In the genomic region with DNA sequence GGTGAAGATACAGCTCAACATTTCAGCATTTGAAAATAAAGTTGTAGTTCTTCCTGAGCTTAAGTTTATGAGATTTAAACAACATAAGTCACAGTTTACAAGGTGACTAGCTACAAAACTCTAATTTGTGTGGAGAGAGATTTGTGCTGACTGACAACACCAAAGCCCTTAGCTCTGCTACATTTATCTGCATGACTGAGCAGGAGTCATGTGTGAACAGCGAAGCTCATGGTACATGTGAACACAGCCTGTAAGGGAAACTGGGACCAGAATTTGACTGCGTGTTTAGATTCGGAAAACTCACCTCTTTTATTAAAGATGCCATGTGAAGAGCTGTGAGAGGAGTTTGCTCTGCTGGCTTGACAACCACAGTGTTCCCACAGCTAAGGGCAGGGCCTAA, we compare ENCODE assay signal across 31 mouse cellular contexts. TPM values are rescaled to one million over a fixed set of nuclear protein-coding genes. Genes with fewer than 3 reads are reported as not detected.
DNase-seq lines count a peak whose midpoint lies in the region; ATAC-seq lines count a peak whose summit lies in the region.
"Had no signal": no experiment of that assay in that cellular context is flagged by ENCODE, and none has a peak within 500 bp of the region (broad histone marks: within the 10 kb centered on the region; RNA-seq: fewer than 3 reads in every experiment).

No protein-coding gene starts in this region.

- no peak overlapping the region for H3K27ac ChIP-seq in kidney, embryonic 15.5 days
- H3K27ac ChIP-seq in forebrain, embryonic 11.5 days (ENCODE audit: low read depth, low read length) = no peak overlapping the region
- H3K27ac ChIP-seq: embryonic facial prominence, embryonic 12.5 days; forebrain, embryonic 12.5 days; heart, adult 2 months; hindbrain, embryonic 15.5 days; liver, embryonic 14.5 days; midbrain, embryonic 10.5 days; midbrain, embryonic 15.5 days; neural tube, embryonic 15.5 days; stomach, postnatal 0 days had no signal

- peak; percentile 92 for ATAC-seq in kidney, embryonic 15.5 days (replicated peaks; ENCODE audit: low FRiP score)
- no peak for ATAC-seq in forebrain, embryonic 11.5 days (replicated peaks; ENCODE audit: low FRiP score)
- ATAC-seq: forebrain, postnatal 0 days; inflammation-experienced regulatory T-cells, adult 6 months; midbrain, embryonic 15.5 days had no signal

- 55% methylated on average over 3 of the region's 3 CpGs for WGBS in kidney, embryonic 15.5 days
- 80% methylated on average over 3 of the region's 3 CpGs for WGBS in forebrain, embryonic 11.5 days

- no peak overlapping the region for H3K4me3 ChIP-seq in kidney, embryonic 15.5 days (replicated peaks)
- no peak overlapping the region for H3K4me3 ChIP-seq in forebrain, embryonic 11.5 days (ENCODE audit: low read depth, low read length)
- H3K4me3 ChIP-seq: embryonic facial prominence, embryonic 12.5 days; forebrain, embryonic 12.5 days; heart, adult 2 months; heart, embryonic 12.5 days; hindbrain, embryonic 15.5 days; midbrain, embryonic 10.5 days; midbrain, embryonic 15.5 days; neural tube, embryonic 15.5 days had no signal

- no peak overlapping the region for H3K4me2 ChIP-seq in kidney, embryonic 15.5 days
- H3K4me2 ChIP-seq in forebrain, embryonic 11.5 days (ENCODE audit: low read depth, low read length, severe bottlenecking) = no peak overlapping the region
- H3K4me2 ChIP-seq: embryonic facial prominence, embryonic 12.5 days; forebrain, embryonic 12.5 days; heart, embryonic 12.5 days; hindbrain, embryonic 15.5 days; lung, embryonic 14.5 days; midbrain, embryonic 15.5 days; neural tube, embryonic 15.5 days had no signal

- H3K36me3 ChIP-seq in kidney, embryonic 15.5 days = no peaks in the 10 kb centered on the region
- no peaks in the 10 kb centered on the region for H3K36me3 ChIP-seq in forebrain, embryonic 11.5 days (ENCODE audit: control insufficient read depth, insufficient read depth, low read length)
- H3K36me3 ChIP-seq: embryonic facial prominence, embryonic 12.5 days; forebrain, embryonic 12.5 days; G1E; heart, embryonic 12.5 days; hindbrain, embryonic 15.5 days; midbrain, embryonic 10.5 days; midbrain, embryonic 15.5 days; neural tube, embryonic 15.5 days had no signal

- no peak overlapping the region for H3K9ac ChIP-seq in kidney, embryonic 15.5 days
- H3K9ac ChIP-seq in forebrain, embryonic 11.5 days (ENCODE audit: low read length) = no peak overlapping the region
- H3K9ac ChIP-seq: embryonic facial prominence, embryonic 12.5 days; forebrain, embryonic 12.5 days; forebrain, postnatal 0 days; heart, embryonic 12.5 days; hindbrain, embryonic 15.5 days; liver, embryonic 14.5 days; lung, embryonic 14.5 days; midbrain, embryonic 15.5 days; neural tube, embryonic 15.5 days had no signal

- no peaks in the 10 kb centered on the region for H3K4me1 ChIP-seq in kidney, embryonic 15.5 days
- H3K4me1 ChIP-seq in forebrain, embryonic 11.5 days (replicated peaks; ENCODE audit: control insufficient read depth, insufficient read depth, low read length) = no peaks in the 10 kb centered on the region
- H3K4me1 ChIP-seq: embryonic facial prominence, embryonic 12.5 days; forebrain, embryonic 12.5 days; heart, embryonic 12.5 days; hindbrain, embryonic 15.5 days; midbrain, embryonic 10.5 days; midbrain, embryonic 15.5 days; neural tube, embryonic 15.5 days had no signal

- peak; percentile 22 for DNase-seq in kidney, adult 11 months
- DNase-seq in kidney, postnatal 4 days = no peak
- peak; percentile 15 to 36 for DNase-seq in kidney, postnatal 25 days
- no peak for DNase-seq in forebrain, embryonic 11.5 days (ENCODE audit: low spot score)
- no peak for DNase-seq in right cerebral cortex, postnatal 36 days (ENCODE audit: low spot score in 2 of 2)
- DNase-seq in embryo, embryonic 11 days = no peak
- DNase-seq: adrenal gland, postnatal 36 days; cerebellum, adult 8-10 months; cerebellum, postnatal 25 days; forebrain, postnatal 0 days; heart, adult 2 months; layer of hippocampus, adult 9-11 months; liver; lung, embryonic 14.5 days; lung, postnatal 14 days; right cerebral cortex, adult 18-20 months; right cerebral cortex, postnatal 4 days; thymus, adult 18-20 months; thymus, postnatal 36 days had no signal

- H3K27me3 ChIP-seq in kidney, embryonic 15.5 days = no peaks in the 10 kb centered on the region
- H3K27me3 ChIP-seq in forebrain, embryonic 11.5 days (ENCODE audit: control insufficient read depth, insufficient read depth, low read length) = no peaks in the 10 kb centered on the region
- H3K27me3 ChIP-seq: embryonic facial prominence, embryonic 12.5 days; forebrain, embryonic 12.5 days; heart, embryonic 12.5 days; hindbrain, embryonic 15.5 days; midbrain, embryonic 15.5 days; neural tube, embryonic 15.5 days had no signal

- H3K9me3 ChIP-seq in kidney, embryonic 15.5 days (replicated peaks) = no peaks in the 10 kb centered on the region
- no peaks in the 10 kb centered on the region for H3K9me3 ChIP-seq in forebrain, embryonic 11.5 days (ENCODE audit: control insufficient read depth, low read length)
- H3K9me3 ChIP-seq: embryonic facial prominence, embryonic 12.5 days; forebrain, embryonic 12.5 days; G1E; heart, embryonic 12.5 days; hindbrain, embryonic 15.5 days; midbrain, embryonic 10.5 days; midbrain, embryonic 15.5 days; neural tube, embryonic 15.5 days had no signal

RNA-seq across cellular contexts. Expression of gene Aldh1a7, which starts 11.7 kb away (rescaled TPM):
- 4.5 and 4.6 TPM in 2 replicates for polyA plus RNA-seq in kidney, embryonic 15.5 days (2015; fragmentation: Nextera tagmentation; extraction: Ambion mirVana)
- 0.33 and 0.49 TPM in 2 replicates for polyA plus RNA-seq in forebrain, embryonic 11.5 days (2014; fragmentation: Nextera tagmentation; extraction: Ambion mirVana)
- polyA plus RNA-seq: G1E; inflammation-experienced regulatory T-cells, adult 6 months had no signal

Comparison
In these comparisons a context has a peak if more than half of its experiments do, and no peak if none do; other contexts are left out.
1. DNase-seq: peak in kidney, adult 11 months (single experiment) and kidney, postnatal 25 days (2 of 2); none in kidney, postnatal 4 days (0 of 2), forebrain, embryonic 11.5 days (single experiment), right cerebral cortex, postnatal 36 days (0 of 2) and embryo, embryonic 11 days (single experiment).